Mouse (Mus musculus): ENCODE measurements around the gene Pam16. TPM values are rescaled to one million over a fixed set of nuclear protein-coding genes. Genes with fewer than 3 reads are reported as not detected.
A peak's percentile ranks its signal among the peaks of the same experiment; 100 is the strongest.

The Pam16 gene
- polyA plus RNA-seq (2015; fragmentation: Nextera tagmentation; extraction: Ambion mirVana): 169 and 188 TPM in 2 replicates

- Histone ChIP-seq H3K36me3 (peaks cover 25% of the 10 kb centered on the region; the same call in 1 of the 2 replicates), H3K9me3 (no peaks in the 10 kb centered on the region), H3K9ac (peak within 1 kb of the TSS; percentile 93), H3K4me3 (peak within 1 kb of the TSS; percentile 78), H3K4me1 (replicated peaks) (peaks cover 33% of the 10 kb centered on the region), H3K27ac (peak within 1 kb of the TSS; percentile 91), H3K27me3 (no peaks in the 10 kb centered on the region), H3K4me2 (peak within 1 kb of the TSS; percentile 82)
- WGBS: under 1% methylated on average over 56 of the region's 56 CpGs
- peak; percentile 87 for ATAC-seq (ENCODE audit: low FRiP score)
Observed at GRCm38 (mm10) chr16:4624481-4625110, at the start of gene Pam16. TSS of gene Pam16 (minus strand) at chr16:4624988.

- H3K4me3 ChIP-seq: no peak overlapping the region
- no peak overlapping the region for H3K27ac ChIP-seq
- WGBS: 79% methylated on average over 4 of the region's 4 CpGs
- peaks cover 15% of the 10 kb centered on the region for H3K4me1 ChIP-seq (replicated peaks)
- H3K27me3 ChIP-seq: no peaks in the 10 kb centered on the region
- no peak overlapping the region for H3K9ac ChIP-seq
- no peak overlapping the region for H3K4me2 ChIP-seq
- peaks cover 49% of the 10 kb centered on the region for H3K36me3 ChIP-seq
- no peak for ATAC-seq (ENCODE audit: low FRiP score)
- H3K9me3 ChIP-seq: no peaks in the 10 kb centered on the region
Observed at GRCm38 (mm10) chr16:4674091-4674490, 49.3 kb upstream of the Pam16 start.

- Histone ChIP-seq H3K4me1 (replicated peaks) (no peaks in the 10 kb centered on the region), H3K9me3 (no peaks in the 10 kb centered on the region), H3K27ac (no peak overlapping the region), H3K4me3 (no peak overlapping the region), H3K36me3 (peaks cover 59% of the 10 kb centered on the region), H3K4me2 (no peak overlapping the region), H3K9ac (no peak overlapping the region), H3K27me3 (no peaks in the 10 kb centered on the region)
- 78% methylated on average over 5 of the region's 5 CpGs for WGBS
- no peak for ATAC-seq (ENCODE audit: low FRiP score)
Observed at GRCm38 (mm10) chr16:4670317-4670716, 45.5 kb upstream of the Pam16 start.

GRCm38 (mm10) chr16:4667190-4667808, 42.5 kb upstream of the Pam16 start:
- H3K27ac ChIP-seq: no peak overlapping the region
- H3K36me3 ChIP-seq: peaks cover 65% of the 10 kb centered on the region
- no peak overlapping the region for H3K4me2 ChIP-seq
- WGBS: 29% methylated on average over 3 of the region's 3 CpGs
- no peaks in the 10 kb centered on the region for H3K4me1 ChIP-seq (replicated peaks)
- peak; percentile 86 for ATAC-seq (ENCODE audit: low FRiP score)
- no peak overlapping the region for H3K4me3 ChIP-seq
- H3K9me3 ChIP-seq: no peaks in the 10 kb centered on the region
- H3K9ac ChIP-seq: no peak overlapping the region
- H3K27me3 ChIP-seq: no peaks in the 10 kb centered on the region

- Histone ChIP-seq H3K9me3 (no peaks in the 10 kb centered on the region), H3K27ac (no peak overlapping the region), H3K4me1 (replicated peaks) (no peaks in the 10 kb centered on the region), H3K36me3 (peaks cover 70% of the 10 kb centered on the region), H3K9ac (no peak overlapping the region), H3K4me2 (no peak overlapping the region), H3K4me3 (no peak overlapping the region), H3K27me3 (no peaks in the 10 kb centered on the region)
- 95% methylated on average over 2 of the region's 2 CpGs for WGBS
- no peak for ATAC-seq (ENCODE audit: low FRiP score)
Observed at GRCm38 (mm10) chr16:4665726-4666125, 40.9 kb upstream of the Pam16 start.

GRCm38 (mm10) chr16:4663806-4664205, 39.0 kb upstream of the Pam16 start:
- H3K4me1 ChIP-seq (replicated peaks): peaks cover 6% of the 10 kb centered on the region
- no peaks in the 10 kb centered on the region for H3K9me3 ChIP-seq
- ATAC-seq (ENCODE audit: low FRiP score): no peak
- no peak overlapping the region for H3K4me3 ChIP-seq
- H3K4me2 ChIP-seq: no peak overlapping the region
- H3K27me3 ChIP-seq: no peaks in the 10 kb centered on the region
- WGBS: 92% methylated on average over 2 of the region's 2 CpGs
- H3K27ac ChIP-seq: no peak overlapping the region
- H3K36me3 ChIP-seq: peaks cover 58% of the 10 kb centered on the region
- H3K9ac ChIP-seq: no peak overlapping the region

- H3K27me3 ChIP-seq: no peaks in the 10 kb centered on the region
- H3K9me3 ChIP-seq: no peaks in the 10 kb centered on the region
- WGBS: 87% methylated on average over 2 of the region's 2 CpGs
- peaks cover 39% of the 10 kb centered on the region for H3K36me3 ChIP-seq
- H3K4me3 ChIP-seq: no peak overlapping the region
- peaks cover 9% of the 10 kb centered on the region for H3K4me1 ChIP-seq (replicated peaks)
- H3K9ac ChIP-seq: no peak overlapping the region
- no peak overlapping the region for H3K4me2 ChIP-seq
- no peak for ATAC-seq (ENCODE audit: low FRiP score)
- H3K27ac ChIP-seq: no peak overlapping the region
Observed at GRCm38 (mm10) chr16:4661605-4662004, 36.8 kb upstream of the Pam16 start.

GRCm38 (mm10) chr16:4659326-4659725, 34.5 kb upstream of the Pam16 start:
- peak overlapping the region; percentile 40 for H3K27ac ChIP-seq
- H3K4me3 ChIP-seq: no peak overlapping the region
- peaks cover 47% of the 10 kb centered on the region for H3K36me3 ChIP-seq
- no peaks in the 10 kb centered on the region for H3K9me3 ChIP-seq
- H3K9ac ChIP-seq: 0 out of 2 replicates have a peak overlapping the region, but pooled peaks have one; percentile 11
- WGBS: 31% methylated on average over 2 of the region's 2 CpGs
- ATAC-seq (ENCODE audit: low FRiP score): no peak
- H3K4me1 ChIP-seq (replicated peaks): peaks cover 18% of the 10 kb centered on the region
- H3K4me2 ChIP-seq: no peak overlapping the region
- no peaks in the 10 kb centered on the region for H3K27me3 ChIP-seq

- Histone ChIP-seq H3K4me3 (no peak overlapping the region), H3K27ac (peak overlapping the region; percentile 40), H3K9me3 (no peaks in the 10 kb centered on the region), H3K4me2 (no peak overlapping the region), H3K27me3 (no peaks in the 10 kb centered on the region), H3K36me3 (peaks cover 47% of the 10 kb centered on the region), H3K4me1 (replicated peaks) (peaks cover 18% of the 10 kb centered on the region), H3K9ac (0 out of 2 replicates have a peak overlapping the region, but pooled peaks have one; percentile 11)
- 32% methylated on average over 11 of the region's 11 CpGs for WGBS
- ATAC-seq (ENCODE audit: low FRiP score): peak; percentile 73
Observed at GRCm38 (mm10) chr16:4658781-4659245, 34.0 kb upstream of the Pam16 start.

GRCm38 (mm10) chr16:4656571-4657081, 31.8 kb upstream of the Pam16 start:
- 72% methylated on average over 9 of the region's 9 CpGs for WGBS
- no peaks in the 10 kb centered on the region for H3K27me3 ChIP-seq
- no peak overlapping the region for H3K4me3 ChIP-seq
- no peak overlapping the region for H3K9ac ChIP-seq
- ATAC-seq (ENCODE audit: low FRiP score): no peak
- H3K4me1 ChIP-seq (replicated peaks): peaks cover 22% of the 10 kb centered on the region
- peak overlapping the region; percentile 26; the same call in 1 of the 2 replicates for H3K27ac ChIP-seq
- H3K4me2 ChIP-seq: no peak overlapping the region
- peaks cover 54% of the 10 kb centered on the region for H3K36me3 ChIP-seq
- no peaks in the 10 kb centered on the region for H3K9me3 ChIP-seq

GRCm38 (mm10) chr16:4655764-4656570, 31.2 kb upstream of the Pam16 start:
- ATAC-seq (ENCODE audit: low FRiP score): no peak
- Histone ChIP-seq H3K4me3 (no peak overlapping the region), H3K4me1 (replicated peaks) (peaks cover 26% of the 10 kb centered on the region), H3K9ac (no peak overlapping the region; the same call in 1 of the 2 replicates), H3K27me3 (no peaks in the 10 kb centered on the region), H3K27ac (peak overlapping the region; percentile 26; the same call in 1 of the 2 replicates), H3K4me2 (no peak overlapping the region), H3K9me3 (no peaks in the 10 kb centered on the region), H3K36me3 (peaks cover 54% of the 10 kb centered on the region)
- 48% methylated on average over 11 of the region's 11 CpGs for WGBS

GRCm38 (mm10) chr16:4655251-4655734, 30.5 kb upstream of the Pam16 start:
- Histone ChIP-seq H3K4me2 (no peak overlapping the region), H3K4me3 (no peak overlapping the region), H3K36me3 (peaks cover 55% of the 10 kb centered on the region), H3K27me3 (no peaks in the 10 kb centered on the region), H3K27ac (peak overlapping the region; percentile 5; the same call in 1 of the 2 replicates), H3K9ac (no peak overlapping the region), H3K9me3 (no peaks in the 10 kb centered on the region), H3K4me1 (replicated peaks) (peaks cover 26% of the 10 kb centered on the region)
- ATAC-seq (ENCODE audit: low FRiP score): no peak
- 71% methylated on average over 4 of the region's 4 CpGs for WGBS

Data from hindbrain, embryonic 13.5 days (tissue).